Mouse (Mus musculus): ENCODE measurements around the gene Cdc42ep2. TPM values are rescaled to one million over a fixed set of nuclear protein-coding genes. Genes with fewer than 3 reads are reported as not detected.

The Cdc42ep2 gene
- not detected for polyA plus RNA-seq (2017; shearing (Covaris generic))

DNA sequence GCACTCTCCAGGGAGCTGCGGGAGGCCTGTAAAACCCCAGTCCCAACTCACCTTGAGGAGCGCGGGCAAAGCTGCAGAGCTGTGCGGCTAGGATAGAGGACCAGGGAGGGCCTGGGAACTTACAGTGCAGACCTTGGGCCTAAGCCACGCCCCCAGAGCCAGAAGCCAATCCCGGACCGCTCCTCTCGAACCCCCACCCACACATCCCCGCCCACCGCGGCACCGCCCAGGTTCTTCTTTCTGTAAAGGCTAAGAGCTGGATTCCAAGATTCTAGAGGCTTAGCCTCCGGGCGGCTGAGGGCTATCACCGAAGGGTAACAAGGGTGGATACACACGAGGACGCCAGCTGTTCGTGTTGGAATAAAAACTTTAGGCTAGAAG, at the start of gene Cdc42ep2:
TSS of gene Cdc42ep2 (minus strand) at position 104 of the 381 bp plus-strand sequence.

GRCm38 (mm10) chr19:5963883-5964562, 39.4 kb upstream of the Cdc42ep2 start, which contains the start of gene Pola2:
TSS of gene Pola2 (minus strand) at chr19:5964202.

DNA sequence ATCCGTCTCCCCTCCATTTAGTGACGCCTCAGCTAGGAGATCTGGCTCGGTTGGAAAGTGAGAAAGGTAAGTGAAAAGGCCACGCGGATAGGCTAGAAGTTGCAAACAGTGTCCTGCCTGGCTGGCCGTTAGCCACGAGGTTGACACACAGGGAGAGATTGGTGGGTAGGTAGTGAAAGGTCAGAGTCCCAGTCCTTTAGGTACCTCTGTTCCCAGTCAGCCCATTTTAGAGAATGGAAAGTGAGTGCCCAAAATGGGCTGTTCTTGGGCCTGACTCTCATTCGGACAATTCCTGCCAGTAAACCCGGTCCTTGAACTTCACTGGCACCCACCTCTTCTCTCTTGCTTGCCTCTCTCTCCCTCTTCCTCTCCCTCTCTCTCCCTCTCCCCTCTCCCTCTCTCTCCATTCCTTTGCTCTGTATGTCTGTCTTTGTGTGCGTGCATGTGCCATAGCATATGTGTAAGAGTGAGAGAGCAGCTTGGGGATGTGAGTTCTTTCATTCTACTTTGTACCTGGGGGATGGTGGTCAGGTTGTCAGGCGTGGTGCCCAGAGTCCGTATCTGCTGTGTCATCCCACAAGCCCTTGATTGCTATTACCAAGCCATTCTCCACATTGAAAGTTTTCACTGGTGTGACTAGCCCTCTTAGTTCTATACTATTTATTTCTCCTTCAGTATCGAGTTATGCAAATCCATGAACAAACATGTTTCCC, 11.5 kb downstream of the Cdc42ep2 start, which contains the start of gene Dpf2:
TSS of gene Dpf2 (minus strand) at position 4 of the 713 bp plus-strand sequence.

GRCm38 (mm10) chr19:5894002-5894678, 30.5 kb downstream of the Cdc42ep2 start, which contains the start of gene Tigd3:
TSS of gene Tigd3 (minus strand) at chr19:5894149.

GRCm38 (mm10) chr19:5877618-5878361, 46.8 kb downstream of the Cdc42ep2 start, which contains the start of gene Slc25a45:
TSS of gene Slc25a45 (plus strand) at chr19:5877808.

GRCm38 (mm10) chr19:5874969-5875480, 49.6 kb downstream of the Cdc42ep2 start, which contains the start of gene Frmd8:
TSS of gene Frmd8 (minus strand) at chr19:5875274.

Other genes with a start within 250 kb of the Cdc42ep2 start
- gene Map3k11, start 236.1 kb downstream of the Cdc42ep2 start, polyA plus RNA-seq (2017; shearing (Covaris generic)), result 58.1 TPM
- gene Pcnx3, start 235.9 kb downstream of the Cdc42ep2 start, polyA plus RNA-seq (2017; shearing (Covaris generic)), result 45.2 TPM
- gene Kcnk7, start 220.4 kb downstream of the Cdc42ep2 start, polyA plus RNA-seq (2017; shearing (Covaris generic)), result 2.7 TPM
- 44.6 TPM for gene Ehbp1l1, start 198.5 kb downstream of the Cdc42ep2 start, polyA plus RNA-seq (2017; shearing (Covaris generic))
- 73.6 TPM for gene Fam89b, start 195.2 kb downstream of the Cdc42ep2 start, polyA plus RNA-seq (2017; shearing (Covaris generic))
- 0.65 TPM for gene Ltbp3, start 183.9 kb downstream of the Cdc42ep2 start, polyA plus RNA-seq (2017; shearing (Covaris generic))
- 66.7 TPM for gene Scyl1, start 153.4 kb downstream of the Cdc42ep2 start, polyA plus RNA-seq (2017; shearing (Covaris generic))
- 104 TPM for gene Frmd8, start 49.5 kb downstream of the Cdc42ep2 start, polyA plus RNA-seq (2017; shearing (Covaris generic))
- 18.4 TPM for gene Slc25a45, start 47.0 kb downstream of the Cdc42ep2 start, polyA plus RNA-seq (2017; shearing (Covaris generic))
- gene Tigd3, start 30.7 kb downstream of the Cdc42ep2 start, polyA plus RNA-seq (2017; shearing (Covaris generic)), result 0.61 TPM
- gene Dpf2, start 11.8 kb downstream of the Cdc42ep2 start, polyA plus RNA-seq (2017; shearing (Covaris generic)), result 113 TPM
- 38.4 TPM for gene Pola2, start 39.4 kb upstream of the Cdc42ep2 start, polyA plus RNA-seq (2017; shearing (Covaris generic))
- not detected for gene Slc22a20, start 61.3 kb upstream of the Cdc42ep2 start, polyA plus RNA-seq (2017; shearing (Covaris generic))
- 46.7 TPM for gene Capn1, start 91.1 kb upstream of the Cdc42ep2 start, polyA plus RNA-seq (2017; shearing (Covaris generic))
- gene Syvn1, start 121.8 kb upstream of the Cdc42ep2 start, polyA plus RNA-seq (2017; shearing (Covaris generic)), result 54.6 TPM
- gene Mrpl49, start 133.0 kb upstream of the Cdc42ep2 start, polyA plus RNA-seq (2017; shearing (Covaris generic)), result 21.8 TPM
- gene Fau, start 133.0 kb upstream of the Cdc42ep2 start, polyA plus RNA-seq (2017; shearing (Covaris generic)), result 985 TPM
- 17.6 TPM for gene Znhit2, start 136.4 kb upstream of the Cdc42ep2 start, polyA plus RNA-seq (2017; shearing (Covaris generic))
- gene Tm7sf2, start 143.6 kb upstream of the Cdc42ep2 start, polyA plus RNA-seq (2017; shearing (Covaris generic)), result 7.2 TPM
- gene Vps51, start 152.4 kb upstream of the Cdc42ep2 start, polyA plus RNA-seq (2017; shearing (Covaris generic)), result 67.1 TPM
- gene Tmem262, start 155.2 kb upstream of the Cdc42ep2 start, polyA plus RNA-seq (2017; shearing (Covaris generic)), result not detected
- gene Gm28374, start 157.4 kb upstream of the Cdc42ep2 start, polyA plus RNA-seq (2017; shearing (Covaris generic)), result 0.60 TPM
- gene Zfpl1, start 160.1 kb upstream of the Cdc42ep2 start, polyA plus RNA-seq (2017; shearing (Covaris generic)), result 20.0 TPM
- 0.21 TPM for gene Cdca5, start 160.2 kb upstream of the Cdc42ep2 start, polyA plus RNA-seq (2017; shearing (Covaris generic))
- not detected for gene AC131692.1, start 169.6 kb upstream of the Cdc42ep2 start, polyA plus RNA-seq (2017; shearing (Covaris generic))
- gene Naaladl1, start 181.0 kb upstream of the Cdc42ep2 start, polyA plus RNA-seq (2017; shearing (Covaris generic)), result not detected
- gene Sac3d1, start 193.8 kb upstream of the Cdc42ep2 start, polyA plus RNA-seq (2017; shearing (Covaris generic)), result 6.3 TPM
- 25.6 TPM for gene Snx15, start 203.5 kb upstream of the Cdc42ep2 start, polyA plus RNA-seq (2017; shearing (Covaris generic))
- not detected for gene Batf2, start 216.2 kb upstream of the Cdc42ep2 start, polyA plus RNA-seq (2017; shearing (Covaris generic))
- gene Arl2, start 216.7 kb upstream of the Cdc42ep2 start, polyA plus RNA-seq (2017; shearing (Covaris generic)), result 25.1 TPM

All from effector memory CD4-positive, alpha-beta T cell, adult 5 months (primary cell).